In the genomic region with DNA sequence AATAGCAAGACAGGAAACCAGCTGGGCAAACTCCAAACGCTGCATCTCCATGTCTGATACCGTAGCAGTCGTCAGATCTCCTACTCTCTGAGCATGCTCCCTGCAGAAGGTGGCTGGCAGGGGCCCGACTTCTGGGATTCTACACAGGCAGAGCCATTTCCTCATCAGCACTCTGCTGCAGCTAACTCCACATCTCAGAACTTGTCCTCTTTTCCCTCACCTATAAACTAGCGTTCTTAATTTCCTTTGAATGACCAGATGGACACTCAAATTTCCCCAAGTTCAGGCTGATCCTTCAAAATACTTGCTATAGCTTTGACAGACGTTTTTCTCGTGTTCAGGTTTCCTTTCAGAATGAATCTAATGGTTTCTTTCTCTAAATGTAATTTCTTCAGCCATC, we compare ENCODE assay signal across 8 mouse cellular contexts. TPM values are rescaled to one million over a fixed set of nuclear protein-coding genes. Genes with fewer than 3 reads are reported as not detected.
DNase-seq lines count a peak whose midpoint lies in the region; ATAC-seq and TF ChIP-seq lines count a peak whose summit lies in the region.

No protein-coding gene starts in this region.

- TF ChIP-seq CTCF in left cerebral cortex, adult 2 months (IDR thresholded peaks at IDR 0.05) = no peak
- TF ChIP-seq CTCF in liver, postnatal 0 days (IDR thresholded peaks at IDR 0.05; ENCODE audit: low read depth) = no peak

- H3K4me1 ChIP-seq in hindbrain, embryonic 11.5 days (replicated peaks; ENCODE audit: control insufficient read depth, insufficient read depth, low read length) = peaks cover 4% of the 10 kb centered on the region; the same call in 1 of the 2 replicates
- peaks cover 21% of the 10 kb centered on the region for H3K4me1 ChIP-seq in liver, postnatal 0 days (ENCODE audit: insufficient read depth)

- no peak overlapping the region for H3K27ac ChIP-seq in left cerebral cortex, adult 2 months
- no peak overlapping the region for H3K27ac ChIP-seq in hindbrain, embryonic 11.5 days (ENCODE audit: low read depth, low read length)
- H3K27ac ChIP-seq in liver, postnatal 0 days (ENCODE audit: low read depth) = peak overlapping the region; percentile 88

- peak overlapping the region; percentile 83 for H3K9ac ChIP-seq in hindbrain, embryonic 11.5 days (ENCODE audit: low read depth, low read length)
- H3K9ac ChIP-seq in liver, postnatal 0 days (replicated peaks) = peak overlapping the region; percentile 74

- no peaks in the 10 kb centered on the region for H3K36me3 ChIP-seq in hindbrain, embryonic 11.5 days (ENCODE audit: control insufficient read depth, insufficient read depth, low read length)
- H3K36me3 ChIP-seq in liver, postnatal 0 days (replicated peaks; ENCODE audit: insufficient read depth, low read length) = no peaks in the 10 kb centered on the region

- no peak for ATAC-seq in hindbrain, embryonic 11.5 days (ENCODE audit: low FRiP score)
- no peak for ATAC-seq in liver, postnatal 0 days

- H3K9me3 ChIP-seq in hindbrain, embryonic 11.5 days (ENCODE audit: control insufficient read depth, low read length) = no peaks in the 10 kb centered on the region
- H3K9me3 ChIP-seq in liver, postnatal 0 days (ENCODE audit: low read length) = no peaks in the 10 kb centered on the region

- H3K4me3 ChIP-seq in left cerebral cortex, adult 2 months = peak overlapping the region; percentile 99; the same call in 1 of the 2 replicates
- H3K4me3 ChIP-seq in hindbrain, embryonic 11.5 days (ENCODE audit: low read depth, low read length) = peak overlapping the region; percentile 99
- peak overlapping the region; percentile 79 for H3K4me3 ChIP-seq in liver, postnatal 0 days (ENCODE audit: low read depth, low read length)

- no peak for TF ChIP-seq EP300 in liver, postnatal 0 days (IDR thresholded peaks at IDR 0.05; ENCODE audit: low read depth)

- 64% methylated on average over 7 of the region's 7 CpGs for WGBS in hindbrain, embryonic 11.5 days
- 10% methylated on average over 7 of the region's 7 CpGs for WGBS in liver, postnatal 0 days (ENCODE audit: insufficient replicate concordance)

- DNase-seq in left cerebral cortex, adult 2 months (ENCODE audit: extremely low spot score in 1 of 2, low spot score in 2 of 2) = no peak
- no peak for DNase-seq in left cerebral cortex, adult 9 months (ENCODE audit: low spot score in 2 of 2)
- peak; percentile 26 to 31 for DNase-seq in cerebellum, adult 18-20 months
- DNase-seq in hindbrain, embryonic 11.5 days (ENCODE audit: low spot score) = no peak
- peak; percentile 35 for DNase-seq in liver, postnatal 0 days
- DNase-seq in right cerebral cortex, postnatal 10 days (ENCODE audit: low spot score in 2 of 2) = no peak
- DNase-seq in right cerebral cortex, postnatal 14 days = no peak
- DNase-seq in urinary bladder, adult 2 months (ENCODE audit: low spot score) = no peak

- H3K27me3 ChIP-seq in hindbrain, embryonic 11.5 days (ENCODE audit: control insufficient read depth, insufficient read depth, low read length) = no peaks in the 10 kb centered on the region
- H3K27me3 ChIP-seq in liver, postnatal 0 days (ENCODE audit: insufficient read depth, low read length) = no peaks in the 10 kb centered on the region

- H3K4me2 ChIP-seq in hindbrain, embryonic 11.5 days (replicated peaks; ENCODE audit: low read depth, low read length) = peak overlapping the region; percentile 48
- peak overlapping the region; percentile 95 for H3K4me2 ChIP-seq in liver, postnatal 0 days (ENCODE audit: low read depth, low read length)

- intact Hi-C loops in left cerebral cortex, adult 2 months (cut with DNase I) = no loop called here

RNA-seq across cellular contexts. Expression of a gene that starts 1.1 kb away (rescaled TPM):
- total RNA-seq in left cerebral cortex, adult 2 months (2021) = 10 to 100 TPM; 57.7 to 61.2 TPM
- 71.6 and 88.1 TPM in 2 replicates for polyA plus RNA-seq in hindbrain, embryonic 11.5 days (2014; fragmentation: Nextera tagmentation; extraction: Ambion mirVana)
- polyA plus RNA-seq in liver, postnatal 0 days (2015; fragmentation: Nextera tagmentation; extraction: Ambion mirVana) = 14.0 and 15.7 TPM in 2 replicates
- polyA plus RNA-seq in urinary bladder, adult 2 months (2012; rRNA removed) = 44.8 and 52.7 TPM in 2 replicates

RNA-seq across cellular contexts. Expression of a gene that starts 45.2 kb away (rescaled TPM):
- 10 to 100 TPM; 67.4 to 76.7 TPM for total RNA-seq in left cerebral cortex, adult 2 months (2021)
- 66.0 and 67.5 TPM in 2 replicates for polyA plus RNA-seq in hindbrain, embryonic 11.5 days (2014; fragmentation: Nextera tagmentation; extraction: Ambion mirVana)
- 3.4 and 3.7 TPM in 2 replicates for polyA plus RNA-seq in liver, postnatal 0 days (2015; fragmentation: Nextera tagmentation; extraction: Ambion mirVana)
- 15.0 and 22.9 TPM in 2 replicates for polyA plus RNA-seq in urinary bladder, adult 2 months (2012; rRNA removed)

Comparison
In these comparisons a context has a peak if more than half of its experiments do, and no peak if none do; other contexts are left out.
1. DNase-seq: peak in cerebellum, adult 18-20 months (2 of 2) and liver, postnatal 0 days (single experiment); none in left cerebral cortex, adult 2 months (0 of 2), left cerebral cortex, adult 9 months (0 of 2), hindbrain, embryonic 11.5 days (single experiment), right cerebral cortex, postnatal 10 days (0 of 2), right cerebral cortex, postnatal 14 days (single experiment) and urinary bladder, adult 2 months (single experiment).
2. Peak in every context shown above with its lines, with median percentiles within 50 percentile points of each other: H3K4me3 ChIP-seq.